Mouse (Mus musculus): ENCODE results near the gene H2-M3. TPM values are rescaled to one million over a fixed set of nuclear protein-coding genes. Genes with fewer than 3 reads are reported as not detected.

Gene H2-M3
- polyA plus RNA-seq, 1 experiment from 2014 or later = 1.7 TPM

Other genes with a start within 250 kb of the H2-M3 start
- gene Mog, start 246.8 kb upstream of the H2-M3 start, polyA plus RNA-seq (2014; fragmentation: Nextera tagmentation; extraction: Ambion mirVana) = 0.39 TPM in 1 of 2 replicates, not detected in the other
- 19.7 and 21.8 TPM in 2 replicates for gene Gabbr1, start 224.3 kb upstream of the H2-M3 start, polyA plus RNA-seq (2014; fragmentation: Nextera tagmentation; extraction: Ambion mirVana)
- not detected in 2 replicates for gene Olfr90, start 181.7 kb upstream of the H2-M3 start, polyA plus RNA-seq (2014; fragmentation: Nextera tagmentation; extraction: Ambion mirVana)
- gene Olfr91, start 171.9 kb upstream of the H2-M3 start, polyA plus RNA-seq (2014; fragmentation: Nextera tagmentation; extraction: Ambion mirVana) = 0.13 TPM in 2 replicates
- not detected in 2 replicates for gene Olfr92, start 150.1 kb upstream of the H2-M3 start, polyA plus RNA-seq (2014; fragmentation: Nextera tagmentation; extraction: Ambion mirVana)
- gene Olfr93, start 108.7 kb upstream of the H2-M3 start, polyA plus RNA-seq (2014; fragmentation: Nextera tagmentation; extraction: Ambion mirVana) = not detected in 2 replicates
- gene Ubd, start 76.3 kb upstream of the H2-M3 start, polyA plus RNA-seq (2014; fragmentation: Nextera tagmentation; extraction: Ambion mirVana) = not detected in 2 replicates
- not detected in 2 replicates for gene Olfr94, start 69.2 kb upstream of the H2-M3 start, polyA plus RNA-seq (2014; fragmentation: Nextera tagmentation; extraction: Ambion mirVana)
- not detected in 2 replicates for gene Olfr95, start 57.1 kb upstream of the H2-M3 start, polyA plus RNA-seq (2014; fragmentation: Nextera tagmentation; extraction: Ambion mirVana)
- not detected in 2 replicates for gene Olfr96, start 50.1 kb upstream of the H2-M3 start, polyA plus RNA-seq (2014; fragmentation: Nextera tagmentation; extraction: Ambion mirVana)
- gene Olfr97, start 32.9 kb upstream of the H2-M3 start, polyA plus RNA-seq (2014; fragmentation: Nextera tagmentation; extraction: Ambion mirVana) = not detected in 2 replicates
- not detected in 2 replicates for gene Olfr98, start 6.5 kb upstream of the H2-M3 start, polyA plus RNA-seq (2014; fragmentation: Nextera tagmentation; extraction: Ambion mirVana)
- gene Olfr99, start 13.2 kb downstream of the H2-M3 start, polyA plus RNA-seq (2014; fragmentation: Nextera tagmentation; extraction: Ambion mirVana) = not detected in 2 replicates
- not detected in 2 replicates for gene Olfr101, start 34.1 kb downstream of the H2-M3 start, polyA plus RNA-seq (2014; fragmentation: Nextera tagmentation; extraction: Ambion mirVana)
- not detected in 2 replicates for gene Olfr102, start 46.8 kb downstream of the H2-M3 start, polyA plus RNA-seq (2014; fragmentation: Nextera tagmentation; extraction: Ambion mirVana)
- gene Olfr103, start 69.5 kb downstream of the H2-M3 start, polyA plus RNA-seq (2014; fragmentation: Nextera tagmentation; extraction: Ambion mirVana) = not detected in 2 replicates
- gene Olfr104-ps, start 89.4 kb downstream of the H2-M3 start, polyA plus RNA-seq (2014; fragmentation: Nextera tagmentation; extraction: Ambion mirVana) = not detected in 2 replicates
- gene Olfr105-ps, start 108.8 kb downstream of the H2-M3 start, polyA plus RNA-seq (2014; fragmentation: Nextera tagmentation; extraction: Ambion mirVana) = not detected in 2 replicates
- gene Olfr106-ps, start 120.2 kb downstream of the H2-M3 start, polyA plus RNA-seq (2014; fragmentation: Nextera tagmentation; extraction: Ambion mirVana) = not detected in 2 replicates
- not detected in 2 replicates for gene Olfr107, start 129.0 kb downstream of the H2-M3 start, polyA plus RNA-seq (2014; fragmentation: Nextera tagmentation; extraction: Ambion mirVana)
- not detected in 2 replicates for gene Olfr108, start 175.3 kb downstream of the H2-M3 start, polyA plus RNA-seq (2014; fragmentation: Nextera tagmentation; extraction: Ambion mirVana)
- gene Olfr109, start 188.7 kb downstream of the H2-M3 start, polyA plus RNA-seq (2014; fragmentation: Nextera tagmentation; extraction: Ambion mirVana) = not detected in 2 replicates
- not detected in 2 replicates for gene H2-M2, start 213.3 kb downstream of the H2-M3 start, polyA plus RNA-seq (2014; fragmentation: Nextera tagmentation; extraction: Ambion mirVana)
- not detected in 2 replicates for gene Olfr110, start 222.2 kb downstream of the H2-M3 start, polyA plus RNA-seq (2014; fragmentation: Nextera tagmentation; extraction: Ambion mirVana)
- gene Olfr111, start 237.8 kb downstream of the H2-M3 start, polyA plus RNA-seq (2014; fragmentation: Nextera tagmentation; extraction: Ambion mirVana) = not detected in 2 replicates

Data from forebrain, embryonic 11.5 days (tissue).